Mouse (Mus musculus): ENCODE results near the gene Adk. TPM values are rescaled to one million over a fixed set of nuclear protein-coding genes. Genes with fewer than 3 reads are reported as not detected.
"Not testable (repeated sequence)": the region's sequence is repeated elsewhere in the genome, so short reads cannot be mapped to it uniquely, and the experiment has no call there.

Adk gene
- polyA plus RNA-seq, 1 experiment: 54.0 TPM

DNA sequence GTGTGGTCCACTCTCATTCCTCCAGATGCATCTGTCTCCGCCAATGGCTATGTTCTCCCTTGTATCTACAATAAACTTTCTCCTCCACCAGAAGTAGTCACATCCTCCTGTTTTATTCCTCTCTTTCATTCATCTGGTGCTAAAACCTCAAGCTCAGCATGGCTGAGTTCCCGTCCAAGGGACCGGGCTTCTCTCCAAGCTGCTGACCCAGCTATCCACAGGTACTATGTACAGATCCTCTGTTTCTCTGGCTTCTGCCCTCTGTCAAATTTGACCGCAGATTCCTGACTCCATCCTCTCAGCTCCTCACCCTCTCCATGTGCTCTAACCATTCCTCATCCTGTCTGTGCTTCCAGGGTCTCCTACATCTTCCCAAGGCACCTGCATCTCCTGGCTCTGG is 406.8 kb downstream of the Adk start:
- WGBS: 86% methylated on average over 4 of the region's 4 CpGs

GRCm38 (mm10) chr14:21462398-21462797 is 410.0 kb downstream of the Adk start:
- no peak for DNase-seq
- Histone ChIP-seq H3K4me3 (replicated peaks; ENCODE audit: extremely low read depth, low read depth, low read length) (no peak overlapping the region), H3K4me1 (ENCODE audit: control insufficient read depth, insufficient read depth, low read length) (no peaks in the 10 kb centered on the region)
- no peak for TF ChIP-seq CTCF (IDR thresholded peaks at IDR 0.05; ENCODE audit: insufficient read depth, low read length)
- no peak for TF ChIP-seq POLR2A (IDR thresholded peaks at IDR 0.05; ENCODE audit: borderline replicate concordance, extremely low read depth, low read depth, low read length)
- 91% methylated on average over 3 of the region's 3 CpGs for WGBS

More for the DNA sequence above, 406.8 kb downstream of the Adk start:
- no peak for TF ChIP-seq POLR2A (IDR thresholded peaks at IDR 0.05; ENCODE audit: borderline replicate concordance, extremely low read depth, low read depth, low read length)
- TF ChIP-seq CTCF (IDR thresholded peaks at IDR 0.05; ENCODE audit: insufficient read depth, low read length): no peak
- Histone ChIP-seq H3K4me1 (ENCODE audit: control insufficient read depth, insufficient read depth, low read length) (no peaks in the 10 kb centered on the region), H3K4me3 (replicated peaks; ENCODE audit: extremely low read depth, low read depth, low read length) (no peak overlapping the region)
- no peak for DNase-seq

GRCm38 (mm10) chr14:21463117-21463712 is 410.8 kb downstream of the Adk start:
- no peak overlapping the region for H3K4me3 ChIP-seq (replicated peaks; ENCODE audit: extremely low read depth, low read depth, low read length)
- no peak for TF ChIP-seq POLR2A (IDR thresholded peaks at IDR 0.05; ENCODE audit: borderline replicate concordance, extremely low read depth, low read depth, low read length)
- TF ChIP-seq CTCF (IDR thresholded peaks at IDR 0.05; ENCODE audit: insufficient read depth, low read length): no peak
- no peaks in the 10 kb centered on the region for H3K4me1 ChIP-seq (ENCODE audit: control insufficient read depth, insufficient read depth, low read length)
- no peak for DNase-seq
- WGBS: 82% methylated on average over 9 of the region's 9 CpGs

GRCm38 (mm10) chr14:21470386-21470785 is 418.0 kb downstream of the Adk start:
- no peak for DNase-seq
- 87% methylated on average over 5 of the region's 5 CpGs for WGBS

DNA sequence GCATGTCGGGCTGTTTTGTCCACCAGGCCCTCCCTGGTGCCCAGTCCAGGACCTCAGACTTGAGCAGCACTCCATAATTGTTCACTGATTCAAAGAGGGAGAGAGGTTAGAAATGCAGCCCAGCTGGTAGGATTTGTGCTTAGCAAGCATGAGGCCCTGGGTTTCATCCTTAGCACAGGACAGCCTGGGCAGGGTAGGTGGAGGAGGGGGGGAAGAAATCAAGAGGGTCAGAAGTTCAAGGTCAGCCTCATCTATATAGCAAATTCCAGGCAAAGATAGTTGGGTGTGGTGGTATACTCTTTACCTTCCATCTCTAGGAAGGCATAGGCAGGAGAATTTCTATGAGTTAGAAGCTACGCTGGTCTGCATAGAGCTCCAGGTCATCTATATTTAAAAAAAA is 419.6 kb downstream of the Adk start:
- Histone ChIP-seq H3K4me1 (ENCODE audit: control insufficient read depth, insufficient read depth, low read length) (no peaks in the 10 kb centered on the region), H3K4me3 (replicated peaks; ENCODE audit: extremely low read depth, low read depth, low read length) (no peak overlapping the region)
- no peak for DNase-seq
- no peak for TF ChIP-seq CTCF (IDR thresholded peaks at IDR 0.05; ENCODE audit: insufficient read depth, low read length)
- TF ChIP-seq POLR2A (IDR thresholded peaks at IDR 0.05; ENCODE audit: borderline replicate concordance, extremely low read depth, low read depth, low read length): no peak
- 97% methylated on average over 2 of the region's 2 CpGs for WGBS

More at GRCm38 (mm10) chr14:21470386-21470785, 418.0 kb downstream of the Adk start:
- Histone ChIP-seq H3K4me1 (ENCODE audit: control insufficient read depth, insufficient read depth, low read length) (no peaks in the 10 kb centered on the region), H3K4me3 (replicated peaks; ENCODE audit: extremely low read depth, low read depth, low read length) (no peak overlapping the region)
- TF ChIP-seq CTCF (IDR thresholded peaks at IDR 0.05; ENCODE audit: insufficient read depth, low read length) (no peak), POLR2A (IDR thresholded peaks at IDR 0.05; ENCODE audit: borderline replicate concordance, extremely low read depth, low read depth, low read length) (no peak)

DNA sequence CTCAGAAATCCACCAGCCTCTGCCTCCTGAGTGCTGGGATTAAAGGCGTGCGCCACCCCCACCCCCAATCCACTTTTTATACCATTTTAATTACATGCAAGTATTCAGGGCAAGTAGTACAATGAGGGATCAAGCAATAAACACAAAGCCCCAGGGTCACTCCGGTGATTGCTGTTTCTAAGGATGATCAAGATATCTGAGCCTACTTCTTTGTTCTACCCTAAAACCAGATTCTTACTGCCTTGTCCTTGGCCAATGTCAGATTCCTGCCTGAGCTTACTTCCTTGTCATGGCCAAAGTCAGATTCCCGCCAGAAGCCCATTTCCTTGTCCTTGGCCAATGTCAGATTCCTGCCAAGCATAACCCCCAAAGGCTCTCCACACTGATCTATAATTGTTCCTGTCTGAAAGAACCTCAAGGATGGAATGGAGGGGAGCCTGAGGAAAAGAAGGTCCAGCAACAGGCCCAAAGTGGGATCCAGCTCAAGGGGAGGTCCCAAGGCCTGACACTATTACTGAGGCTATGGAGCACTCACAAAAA is 422.3 kb downstream of the Adk start:
- not testable (repeated sequence) for H3K4me1 ChIP-seq (ENCODE audit: control insufficient read depth, insufficient read depth, low read length); H3K4me3 ChIP-seq (replicated peaks; ENCODE audit: extremely low read depth, low read depth, low read length); DNase-seq
- 91% methylated on average over 4 of the region's 4 CpGs for WGBS

GRCm38 (mm10) chr14:21477181-21477580 is 424.8 kb downstream of the Adk start:
- no peak overlapping the region for H3K4me3 ChIP-seq (replicated peaks; ENCODE audit: extremely low read depth, low read depth, low read length)
- WGBS: 96% methylated on average over 2 of the region's 2 CpGs
- H3K4me1 ChIP-seq (ENCODE audit: control insufficient read depth, insufficient read depth, low read length): no peaks in the 10 kb centered on the region
- DNase-seq: no peak
- TF ChIP-seq POLR2A (IDR thresholded peaks at IDR 0.05; ENCODE audit: borderline replicate concordance, extremely low read depth, low read depth, low read length) (no peak), CTCF (IDR thresholded peaks at IDR 0.05; ENCODE audit: insufficient read depth, low read length) (no peak)

GRCm38 (mm10) chr14:21479566-21479965 is 427.2 kb downstream of the Adk start:
- no peaks in the 10 kb centered on the region for H3K4me1 ChIP-seq (ENCODE audit: control insufficient read depth, insufficient read depth, low read length)
- WGBS: 97% methylated on average over 8 of the region's 8 CpGs

DNA sequence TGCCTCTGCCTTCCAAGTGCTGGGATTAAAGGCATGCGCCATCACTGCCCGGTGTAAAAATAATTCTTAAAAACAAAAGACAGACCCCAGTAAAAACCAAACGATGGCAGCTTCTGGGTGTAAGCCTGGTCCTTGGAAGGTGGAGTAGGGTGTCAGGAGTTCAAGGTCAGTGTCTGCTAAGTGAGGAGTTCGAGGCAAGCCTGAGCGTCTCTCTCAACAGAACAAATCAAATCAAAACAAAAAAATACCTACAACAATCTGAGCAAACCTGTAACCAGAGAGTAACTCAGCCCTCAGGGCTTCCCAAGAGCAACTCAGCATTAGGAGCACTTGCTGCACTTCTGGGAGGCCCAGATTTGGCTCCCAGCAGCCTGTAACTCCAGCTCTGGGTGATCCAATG is 427.8 kb downstream of the Adk start:
- Histone ChIP-seq H3K4me3 (replicated peaks; ENCODE audit: extremely low read depth, low read depth, low read length) (no peak overlapping the region), H3K4me1 (ENCODE audit: control insufficient read depth, insufficient read depth, low read length) (no peaks in the 10 kb centered on the region)
- WGBS: 91% methylated on average over 5 of the region's 5 CpGs
- no peak for DNase-seq
- TF ChIP-seq CTCF (IDR thresholded peaks at IDR 0.05; ENCODE audit: insufficient read depth, low read length) (no peak), POLR2A (IDR thresholded peaks at IDR 0.05; ENCODE audit: borderline replicate concordance, extremely low read depth, low read depth, low read length) (no peak)

More at GRCm38 (mm10) chr14:21479566-21479965, 427.2 kb downstream of the Adk start:
- no peak overlapping the region for H3K4me3 ChIP-seq (replicated peaks; ENCODE audit: extremely low read depth, low read depth, low read length)
- DNase-seq: no peak
- TF ChIP-seq POLR2A (IDR thresholded peaks at IDR 0.05; ENCODE audit: borderline replicate concordance, extremely low read depth, low read depth, low read length): no peak
- no peak for TF ChIP-seq CTCF (IDR thresholded peaks at IDR 0.05; ENCODE audit: insufficient read depth, low read length)

DNA sequence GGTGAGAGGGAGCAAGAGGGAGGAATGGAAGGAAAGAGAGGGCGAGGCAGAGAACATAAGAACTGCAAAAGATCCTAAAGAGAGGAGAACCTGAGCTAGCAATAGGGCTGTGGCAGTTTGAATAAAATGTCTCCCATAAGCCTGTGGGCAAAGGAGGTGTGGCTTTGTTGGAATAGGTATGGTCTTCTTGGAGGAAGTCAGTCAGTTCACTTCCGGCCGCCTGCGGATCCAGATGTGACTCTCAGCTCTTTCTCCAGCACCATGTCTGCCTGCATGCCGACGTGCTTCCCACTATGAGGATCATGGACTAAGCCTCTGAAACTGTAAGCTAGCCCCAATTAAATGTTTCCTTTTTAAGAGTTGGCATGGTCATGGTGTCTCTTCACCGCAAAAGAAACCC is 428.9 kb downstream of the Adk start, which contains the start of gene Kat6b:
Gene Kat6b, plus strand, starts transcription at position 204 of the 400 bp plus-strand sequence.
- whole genome bisulfite sequencing: 94% methylated on average over 7 of the region's 7 CpGs
- no peak within 1 kb of the TSS for H3K4me3 ChIP-seq (replicated peaks; ENCODE audit: extremely low read depth, low read depth, low read length)
- DNase-seq: no peak

More for the DNA sequence above, 428.9 kb downstream of the Adk start, which contains the start of gene Kat6b:
- TF ChIP-seq POLR2A (IDR thresholded peaks at IDR 0.05; ENCODE audit: borderline replicate concordance, extremely low read depth, low read depth, low read length): no peak
- TF ChIP-seq CTCF (IDR thresholded peaks at IDR 0.05; ENCODE audit: insufficient read depth, low read length): no peak
- no peaks in the 10 kb centered on the region for H3K4me1 ChIP-seq (ENCODE audit: control insufficient read depth, insufficient read depth, low read length)

All from lung, adult 2 months (tissue).